Mouse (Mus musculus) embryonic fibroblast, embryonic 13.5 days (primary cell): ENCODE data around the gene Exoc4.

ENCODE experiments used
- CTCF ChIP-seq: IDR thresholded peaks from 2 replicates; pipeline ENCODE4 v1.5.1; 2011; ENCODE audit warnings: mild to moderate bottlenecking, control low read depth, low read length, moderate library complexity, borderline replicate concordance; ENCODE audit not compliant: insufficient read depth
- POLR2A ChIP-seq: IDR thresholded peaks from 2 replicates; pipeline ENCODE4 v1.6.1; 2011; ENCODE audit warnings: low read depth, mild to moderate bottlenecking, control low read depth, low read length, moderate library complexity

DNA sequence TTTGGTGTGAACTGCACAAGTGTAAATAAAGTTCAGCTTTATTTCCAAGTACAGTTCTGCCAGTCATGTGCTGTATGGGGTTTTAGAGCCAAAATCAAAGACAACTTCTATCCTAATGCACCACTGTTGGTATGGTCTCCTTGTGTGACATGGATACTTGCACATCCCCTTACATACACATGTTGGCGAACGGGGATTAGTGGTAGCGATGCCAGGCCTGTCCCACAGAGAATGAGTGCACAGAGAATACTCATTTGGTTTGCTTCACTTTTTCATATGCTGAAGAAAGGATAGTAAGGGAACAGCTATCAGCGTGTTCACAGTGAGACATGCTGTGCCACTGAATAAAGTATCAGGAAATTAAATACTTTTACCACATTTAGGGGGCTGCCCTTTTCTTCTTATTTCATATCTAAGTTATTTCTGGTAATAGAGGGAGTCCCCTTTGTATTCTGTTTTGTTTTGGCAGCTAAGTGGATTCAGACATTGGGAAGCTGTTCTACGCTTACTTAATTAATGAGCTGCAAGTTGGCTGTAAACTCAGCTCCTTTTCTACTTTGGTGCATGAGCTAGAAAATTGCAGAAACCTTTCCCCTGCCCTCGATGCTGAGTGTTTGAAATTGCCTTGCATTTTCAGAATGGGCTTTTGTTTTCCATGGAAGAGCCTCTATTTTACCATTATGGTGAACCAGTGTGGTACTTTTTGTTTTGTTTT lies 247.4 kb downstream of the Exoc4 start:
- no peak for TF ChIP-seq CTCF
- TF ChIP-seq POLR2A: no peak
